Mouse (Mus musculus): ENCODE data around the gene Defb5.

GRCm38 (mm10) chr8:19239616-19240015 is 7.8 kb upstream of the Defb5 start, which contains the start of gene Defb46:
- TF ChIP-seq CTCF (IDR thresholded peaks at IDR 0.05; ENCODE audit: control insufficient read depth, insufficient read depth, insufficient replicate concordance, low read depth, low read length) (no peak), POLR2A (IDR thresholded peaks at IDR 0.05; ENCODE audit: control insufficient read depth, low read depth, low read length) (no peak)
